Mouse (Mus musculus) erythroblast, embryonic 14.5 days (primary cell): ENCODE measurements around the gene F5.

Experiments used
- GATA1 ChIP-seq: IDR thresholded peaks from 2 replicates; pipeline ENCODE4 v1.6.1; 2012; ENCODE audit warnings: low read length, inconsistent platforms, mixed read lengths
- TAL1 ChIP-seq: IDR thresholded peaks from 3 replicates; pipeline ENCODE4 v1.6.1; 2012; ENCODE audit warnings: low read length, inconsistent platforms, mixed read lengths

GRCm38 (mm10) chr1:164248465-164249331 is 97.1 kb downstream of the F5 start, which contains the start of gene Slc19a2:
- TF ChIP-seq GATA1 (peak; percentile 58; the same call in 1 of the 2 replicates), TAL1 (no peak)
